Mouse (Mus musculus): ENCODE results near the gene Nup107. TPM values are rescaled to one million over a fixed set of nuclear protein-coding genes. Genes with fewer than 3 reads are reported as not detected.

Gene Nup107
- total and polyA plus RNA-seq, 3 experiments = 47.7 to 97.0 (median 82.0) TPM

DNA sequence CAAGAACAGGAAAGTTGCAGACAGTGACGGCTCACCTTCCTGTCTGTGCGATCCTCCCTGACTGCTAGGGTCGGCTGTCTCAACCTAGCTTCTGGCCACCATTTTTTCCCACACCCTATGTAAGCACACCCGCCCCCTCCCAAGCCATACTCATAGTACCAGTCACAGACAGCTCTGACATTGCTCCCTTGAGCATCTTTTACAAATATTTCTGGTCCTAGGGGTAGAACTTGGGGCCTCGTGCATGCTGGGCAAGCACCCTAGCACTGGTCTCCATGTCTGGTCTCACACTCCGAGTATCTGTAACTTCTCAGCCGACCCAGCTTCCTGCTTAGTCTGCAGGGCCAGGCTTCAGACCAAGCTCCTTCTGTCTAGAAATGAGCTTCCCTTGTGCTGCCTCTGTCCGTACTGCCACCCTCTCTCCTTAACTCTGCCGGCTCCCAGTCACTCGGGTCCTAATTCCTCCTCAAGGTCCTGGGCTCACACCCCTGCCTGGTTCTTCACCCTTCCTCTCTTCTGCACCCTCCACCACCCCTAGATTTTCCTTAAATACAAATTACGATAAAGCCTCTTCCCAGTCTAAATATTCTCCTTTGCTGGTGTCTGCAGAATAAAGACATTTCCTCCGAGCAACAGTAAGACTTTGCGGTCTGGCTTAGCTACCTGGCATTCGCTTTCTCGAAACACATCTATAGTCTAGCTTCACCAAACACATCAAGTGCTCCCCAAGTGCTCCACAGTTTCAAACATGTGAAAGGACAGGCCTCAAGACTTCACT lies 50.6 kb downstream of the Nup107 start:
- Histone ChIP-seq H3K4me3 (replicated peaks in 1 of 3; ENCODE audit: low read depth in 2 of 3, low read length in 2 of 3, poor library complexity in 1 of 3) (no peak overlapping the region), H3K27me3 (replicated peaks) (no peaks in the 10 kb centered on the region), H3K27ac (ENCODE audit: insufficient read depth, low read depth) (no peak overlapping the region), H3K4me1 (ENCODE audit: control insufficient read depth in 1 of 2, insufficient read depth in 2 of 2) (peaks cover 0 to 11% of the 10 kb centered on the region in 2 experiments; a peak in 2 of 4 replicates), H3K36me3 (replicated peaks in 1 of 2; ENCODE audit: control insufficient read depth in 1 of 2, insufficient read depth in 1 of 2, low read length in 1 of 2) (peaks cover 22 to 59% of the 10 kb centered on the region in 2 experiments), H3K4me2 (ENCODE audit: insufficient read depth, low read depth, poor library complexity, severe bottlenecking) (no peak overlapping the region), H3K79me2 (replicated peaks; ENCODE audit: control insufficient read depth, extremely low read depth, insufficient read depth, poor library complexity, severe bottlenecking) (no peaks in the 10 kb centered on the region), H3K9me3 (replicated peaks; ENCODE audit: low read length) (no peaks in the 10 kb centered on the region), H3K9ac (ENCODE audit: insufficient read depth, low read depth) (no peak overlapping the region)
- in situ Hi-C loops (cut with MboI; ENCODE audit: low pct_ligation_motif_present, low pct_unique_long_range_greater_than_20kb, low sequenced_read_pairs) (no loop called here), dilution Hi-C loops (cut with MboI; ENCODE audit: extremely low pct_ligation_motif_present, extremely low pct_unique_long_range_greater_than_20kb, low sequenced_read_pairs) (no loop called here)
- DNase-seq (ENCODE audit: extremely low read depth) = no peak
- TF ChIP-seq PAX5 (IDR thresholded peaks at IDR 0.05; ENCODE audit: low read length) (no peak), BHLHE40 (IDR thresholded peaks at IDR 0.05; ENCODE audit: low read depth, low read length) (no peak), ZC3H11A (IDR thresholded peaks at IDR 0.05; ENCODE audit: low read depth, low read length) (no peak), JUN (IDR thresholded peaks at IDR 0.05; ENCODE audit: insufficient read depth, low read depth, low read length) (no peak), RCOR1 (conservative IDR thresholded peaks at IDR 0.05; ENCODE audit: low read depth, low read length) (no peak), UBTF (IDR thresholded peaks at IDR 0.05; ENCODE audit: low read depth, low read length) (no peak), POLR2A (IDR thresholded peaks at IDR 0.05; ENCODE audit: low read depth, low read length) (no peak), TBP (conservative IDR thresholded peaks at IDR 0.05; ENCODE audit: low read depth, low read length) (no peak)

DNA sequence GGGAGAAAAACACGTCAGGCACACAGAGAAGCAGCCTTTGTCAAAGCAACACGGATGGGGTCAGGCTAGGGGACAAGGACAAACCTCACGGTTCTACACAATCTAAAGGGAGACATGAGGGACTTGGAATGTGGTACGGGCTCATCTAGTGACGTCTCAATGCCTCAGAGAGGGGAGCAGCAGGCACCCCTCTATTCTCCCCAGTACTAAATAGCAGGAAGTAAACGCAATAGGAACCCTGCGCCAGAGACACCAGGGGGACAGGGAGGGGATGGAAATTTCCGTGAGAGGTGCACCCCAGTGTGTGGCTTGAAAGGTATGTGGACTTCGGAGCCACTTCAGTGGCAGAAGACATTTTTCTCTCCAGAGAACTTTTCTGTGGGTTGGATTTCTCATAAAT lies 51.6 kb downstream of the Nup107 start:
- no peak overlapping the region for H3K9ac ChIP-seq (ENCODE audit: insufficient read depth, low read depth)
- no peak overlapping the region for H3K4me2 ChIP-seq (ENCODE audit: insufficient read depth, low read depth, poor library complexity, severe bottlenecking)
- H3K9me3 ChIP-seq (replicated peaks; ENCODE audit: low read length) = no peaks in the 10 kb centered on the region
- no peak overlapping the region for H3K4me3 ChIP-seq (replicated peaks in 1 of 3; ENCODE audit: low read depth in 2 of 3, low read length in 2 of 3, poor library complexity in 1 of 3)
- H3K27ac ChIP-seq (ENCODE audit: insufficient read depth, low read depth) = no peak overlapping the region
- H3K4me1 ChIP-seq (ENCODE audit: control insufficient read depth in 1 of 2, insufficient read depth in 2 of 2) = peaks cover 0 to 10% of the 10 kb centered on the region in 2 experiments; a peak in 2 of 4 replicates
- no peaks in the 10 kb centered on the region for H3K27me3 ChIP-seq (replicated peaks)
- DNase-seq (ENCODE audit: extremely low read depth) = no peak
- dilution Hi-C loops (cut with MboI; ENCODE audit: extremely low pct_ligation_motif_present, extremely low pct_unique_long_range_greater_than_20kb, low sequenced_read_pairs) = no loop called here
- in situ Hi-C loops (cut with MboI; ENCODE audit: low pct_ligation_motif_present, low pct_unique_long_range_greater_than_20kb, low sequenced_read_pairs) = no loop called here
- no peaks in the 10 kb centered on the region for H3K79me2 ChIP-seq (replicated peaks; ENCODE audit: control insufficient read depth, extremely low read depth, insufficient read depth, poor library complexity, severe bottlenecking)
- H3K36me3 ChIP-seq (replicated peaks in 1 of 2; ENCODE audit: control insufficient read depth in 1 of 2, insufficient read depth in 1 of 2, low read length in 1 of 2) = peaks cover 25 to 68% of the 10 kb centered on the region in 2 experiments
- TF ChIP-seq JUN (IDR thresholded peaks at IDR 0.05; ENCODE audit: insufficient read depth, low read depth, low read length) (no peak), MAX (IDR thresholded peaks at IDR 0.05; ENCODE audit: low read length) (no peak), ZC3H11A (IDR thresholded peaks at IDR 0.05; ENCODE audit: low read depth, low read length) (no peak), NELFE (IDR thresholded peaks at IDR 0.05; ENCODE audit: low read depth, low read length) (no peak), NRF1 (IDR thresholded peaks at IDR 0.05; ENCODE audit: low read depth, low read length) (no peak), UBTF (IDR thresholded peaks at IDR 0.05; ENCODE audit: low read depth, low read length) (no peak), ELF1 (IDR thresholded peaks at IDR 0.05; ENCODE audit: low read depth, low read length) (no peak), EP300 (IDR thresholded peaks at IDR 0.05; ENCODE audit: low read length) (no peak), HCFC1 (IDR thresholded peaks at IDR 0.05; ENCODE audit: low read depth, low read length) (no peak), ETS1 (conservative IDR thresholded peaks at IDR 0.05; ENCODE audit: low read depth, low read length) (no peak), ZKSCAN1 (IDR thresholded peaks at IDR 0.05; ENCODE audit: borderline replicate concordance, low read depth, low read length) (no peak), KAT2A (IDR thresholded peaks at IDR 0.05; ENCODE audit: insufficient replicate concordance, low read length) (no peak), USF1 (IDR thresholded peaks at IDR 0.05; ENCODE audit: low read depth, low read length) (no peak), CHD2 (IDR thresholded peaks at IDR 0.05; ENCODE audit: low read length) (no peak)

Data from CH12.LX (cell line).